Mouse (Mus musculus) right cerebral cortex, postnatal 14 days (tissue): ENCODE results near the gene 4930452B06Rik.

ENCODE experiments used
- DNase-seq: peaks from one replicate; pipeline ENCODE4 v3.0.0; 2022

Gene 4930452B06Rik

GRCm38 (mm10) chr14:8517681-8518080 is 148.4 kb downstream of the 4930452B06Rik start:
- DNase-seq = no peak

- no peak for DNase-seq
These were observed 152.0 kb downstream of the 4930452B06Rik start for GRCm38 (mm10) chr14:8514071-8514470.

DNA sequence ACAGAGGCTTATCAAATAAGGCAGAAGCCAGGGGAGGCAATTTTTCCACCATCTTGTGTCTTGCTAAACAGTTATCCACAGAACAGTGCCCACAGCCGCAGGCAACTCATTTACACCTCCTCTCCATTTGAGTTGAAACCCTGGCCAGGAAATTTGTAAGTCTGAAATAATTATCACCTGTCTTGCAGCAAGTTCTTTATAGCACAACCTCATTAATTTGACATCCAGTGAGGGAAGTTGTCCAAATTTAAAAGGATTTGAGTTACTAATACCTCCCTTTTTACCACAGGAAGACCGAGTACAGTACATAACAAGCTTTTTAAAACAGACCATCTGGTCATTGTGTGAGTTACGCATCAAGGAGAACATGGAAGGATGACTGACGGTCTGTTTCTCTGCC is 154.8 kb downstream of the 4930452B06Rik start:
- no peak for DNase-seq

GRCm38 (mm10) chr14:8510288-8510959 is 155.6 kb downstream of the 4930452B06Rik start:
- DNase-seq = no peak

GRCm38 (mm10) chr14:8508669-8509068 is 157.4 kb downstream of the 4930452B06Rik start:
- no peak for DNase-seq

- DNase-seq = no peak
These were observed 161.8 kb downstream of the 4930452B06Rik start for GRCm38 (mm10) chr14:8504206-8504605.

- no peak for DNase-seq
These were observed 162.7 kb downstream of the 4930452B06Rik start for GRCm38 (mm10) chr14:8503345-8503744.

- DNase-seq = no peak
These were observed 163.5 kb downstream of the 4930452B06Rik start for GRCm38 (mm10) chr14:8502496-8502895.

DNA sequence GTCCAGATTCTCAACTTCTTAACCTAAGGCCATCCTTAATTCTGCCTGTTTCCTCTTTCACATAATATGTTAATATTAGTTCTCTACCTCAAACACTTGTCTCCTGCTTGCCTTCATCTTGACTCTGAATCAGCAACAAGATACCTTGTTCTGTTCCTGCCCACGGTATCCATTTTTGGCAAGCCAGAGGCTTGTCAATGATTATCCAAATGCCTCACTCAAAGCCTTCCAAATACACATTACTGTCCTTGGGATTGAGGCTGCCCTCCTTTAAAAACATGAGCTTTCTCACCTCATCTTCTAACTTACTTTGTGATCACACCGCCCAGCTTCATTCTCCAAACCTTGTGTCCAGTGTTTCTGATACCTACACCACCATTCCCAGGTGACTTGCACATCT is 170.3 kb downstream of the 4930452B06Rik start:
- no peak for DNase-seq

DNA sequence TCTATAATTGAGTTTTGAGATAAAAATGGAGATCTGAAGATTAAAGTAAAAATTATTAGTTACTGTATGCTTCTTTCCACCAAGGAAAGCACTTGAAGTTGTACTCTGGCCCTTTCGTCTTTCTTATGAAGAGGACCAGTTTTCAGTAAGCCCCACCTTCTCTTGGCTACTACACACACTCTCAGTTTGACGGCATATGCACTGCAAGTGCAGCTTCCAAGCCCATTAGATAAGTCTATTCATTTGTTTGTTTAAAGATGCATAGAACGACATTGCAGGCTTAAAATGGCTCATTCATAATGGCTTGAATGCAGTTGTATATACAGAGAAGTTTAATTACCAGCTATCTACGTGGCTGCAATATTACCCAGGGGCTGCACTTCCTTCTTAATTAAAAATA is 171.1 kb downstream of the 4930452B06Rik start:
- DNase-seq = no peak

DNA sequence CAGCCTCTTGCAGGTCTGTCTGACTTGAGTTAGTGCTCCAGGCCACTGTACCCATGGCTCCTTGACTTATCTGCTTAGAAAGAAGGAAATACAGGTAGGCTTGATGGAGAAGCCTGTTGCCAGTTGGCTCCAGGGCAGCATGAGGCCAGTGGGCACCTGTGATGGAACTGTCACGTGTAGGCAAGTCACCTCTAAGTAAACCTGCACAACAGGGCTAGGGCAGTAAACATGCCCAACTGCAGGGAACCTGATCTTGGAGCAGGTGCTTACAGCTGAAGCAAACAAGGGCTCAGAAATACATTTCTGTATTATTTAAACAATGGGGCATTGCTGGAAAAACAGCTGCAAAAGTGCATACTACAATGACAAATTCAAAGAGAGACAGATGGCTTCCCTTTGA is 171.8 kb downstream of the 4930452B06Rik start:
- no peak for DNase-seq

DNA sequence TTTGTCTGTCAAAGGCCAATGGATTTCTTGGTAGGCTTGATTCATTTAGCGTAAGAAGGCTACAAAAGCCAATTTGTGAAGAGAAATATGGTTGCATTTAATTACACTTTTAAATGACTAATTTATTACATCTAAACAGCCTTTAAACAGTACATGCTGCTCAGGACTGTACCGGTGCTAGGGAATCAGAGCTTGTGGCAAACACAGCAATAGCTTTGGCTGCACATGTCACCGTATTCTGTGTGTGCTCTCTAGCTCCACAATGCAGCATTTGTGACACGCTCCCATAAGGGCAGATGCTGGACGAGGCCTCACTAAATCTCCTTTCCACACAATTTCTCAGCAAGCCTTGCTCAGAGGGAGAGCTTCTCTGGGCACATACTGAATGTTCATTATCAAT is 187.9 kb downstream of the 4930452B06Rik start:
- DNase-seq = no peak

DNA sequence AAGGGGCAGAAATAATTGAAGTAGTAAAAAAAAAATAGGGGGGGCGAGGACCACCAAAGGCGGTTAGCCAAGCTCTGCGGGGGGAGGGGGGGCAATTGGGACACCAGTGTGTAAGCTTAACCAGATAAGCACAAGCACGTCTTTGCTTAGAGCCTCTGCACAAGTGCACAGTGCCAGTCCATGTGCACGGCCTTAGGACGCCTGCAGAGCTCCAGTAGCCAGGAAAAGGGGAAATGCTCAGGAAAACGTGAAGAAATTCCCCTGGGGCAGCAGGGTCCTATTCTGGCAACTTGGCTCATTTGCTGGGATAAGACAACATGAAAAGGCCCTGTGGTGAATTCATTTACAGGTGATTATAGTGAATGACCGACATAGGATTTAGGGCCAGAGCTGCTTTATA is 188.7 kb downstream of the 4930452B06Rik start:
- DNase-seq = no peak

- peak; percentile 77 for DNase-seq
These were observed 189.4 kb downstream of the 4930452B06Rik start for GRCm38 (mm10) chr14:8476606-8477005.

DNA sequence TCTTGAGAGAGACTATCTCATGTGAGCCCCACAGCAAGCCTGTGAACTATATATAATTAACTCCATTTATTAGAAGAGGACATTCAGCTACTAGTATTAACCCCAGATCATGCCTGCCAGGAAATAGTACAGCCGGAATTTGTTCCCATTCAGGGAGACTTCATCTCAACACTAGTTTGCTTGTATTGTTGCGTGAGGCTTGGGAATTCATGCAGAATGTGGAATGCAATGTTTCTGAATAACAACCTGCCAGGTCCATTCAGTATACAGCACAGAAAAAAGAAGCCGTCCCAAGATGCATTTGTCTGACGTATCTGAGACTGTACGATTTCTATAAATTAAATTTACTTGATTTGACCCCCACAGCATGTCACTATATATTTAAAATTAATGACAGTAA is 190.2 kb downstream of the 4930452B06Rik start:
- no peak for DNase-seq

GRCm38 (mm10) chr14:8472884-8473283 is 193.2 kb downstream of the 4930452B06Rik start:
- DNase-seq = no peak

DNA sequence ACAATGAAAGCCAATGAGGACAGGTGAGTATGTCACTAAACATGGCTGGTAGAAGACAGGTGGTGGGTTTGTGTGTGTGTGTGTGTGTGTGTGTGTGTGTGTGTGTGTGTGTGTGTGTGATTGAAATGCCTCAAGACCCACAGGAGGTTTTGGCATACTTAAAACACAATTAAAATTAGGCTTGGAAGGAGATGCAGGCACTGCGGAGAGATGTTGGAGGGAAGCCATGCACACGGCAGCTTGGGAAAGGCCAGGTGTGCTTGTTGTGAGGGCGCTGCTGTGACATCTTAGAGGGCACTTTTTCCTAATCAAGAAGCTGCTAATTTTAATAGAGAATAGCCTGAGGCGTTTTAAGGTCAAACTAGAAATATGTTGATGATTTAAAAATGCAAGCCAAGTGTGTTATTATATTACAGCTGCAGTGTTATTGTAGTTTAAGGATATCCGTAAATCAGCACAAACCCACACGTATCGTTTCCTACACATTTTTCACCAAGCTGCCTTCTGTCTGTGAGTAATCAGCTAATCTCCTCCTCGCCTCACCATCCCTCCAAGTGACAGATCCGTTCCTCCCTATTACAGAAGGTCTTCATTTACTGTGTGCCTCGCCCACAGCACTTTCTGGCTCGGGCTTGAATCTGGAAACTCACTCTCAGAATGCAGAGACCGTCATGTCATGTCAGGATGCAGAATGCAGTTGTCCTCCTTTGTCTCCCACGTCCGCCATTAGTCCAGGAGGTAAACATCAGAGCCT is 201.5 kb downstream of the 4930452B06Rik start:
- DNase-seq = no peak

DNA sequence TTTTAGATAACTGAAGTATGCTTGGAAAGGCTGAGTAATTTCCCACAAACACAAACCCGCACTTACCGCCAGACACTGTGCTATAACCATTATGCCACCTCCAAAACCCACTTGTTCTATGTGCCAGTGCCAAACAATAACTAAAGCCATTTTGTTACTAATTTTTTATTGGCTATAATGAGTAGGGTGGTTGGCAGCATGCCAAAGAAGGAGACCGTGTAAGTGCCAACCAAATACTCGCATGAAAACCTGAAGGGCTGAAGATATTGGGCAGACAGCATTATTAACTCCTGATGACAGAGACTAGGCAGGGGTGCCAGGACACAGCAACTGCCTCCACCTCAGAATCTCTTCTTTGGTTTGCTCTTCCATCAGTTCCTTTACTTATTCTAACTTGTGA is 203.1 kb downstream of the 4930452B06Rik start:
- DNase-seq = no peak

GRCm38 (mm10) chr14:8462321-8462909 is 203.6 kb downstream of the 4930452B06Rik start:
- no peak for DNase-seq

DNA sequence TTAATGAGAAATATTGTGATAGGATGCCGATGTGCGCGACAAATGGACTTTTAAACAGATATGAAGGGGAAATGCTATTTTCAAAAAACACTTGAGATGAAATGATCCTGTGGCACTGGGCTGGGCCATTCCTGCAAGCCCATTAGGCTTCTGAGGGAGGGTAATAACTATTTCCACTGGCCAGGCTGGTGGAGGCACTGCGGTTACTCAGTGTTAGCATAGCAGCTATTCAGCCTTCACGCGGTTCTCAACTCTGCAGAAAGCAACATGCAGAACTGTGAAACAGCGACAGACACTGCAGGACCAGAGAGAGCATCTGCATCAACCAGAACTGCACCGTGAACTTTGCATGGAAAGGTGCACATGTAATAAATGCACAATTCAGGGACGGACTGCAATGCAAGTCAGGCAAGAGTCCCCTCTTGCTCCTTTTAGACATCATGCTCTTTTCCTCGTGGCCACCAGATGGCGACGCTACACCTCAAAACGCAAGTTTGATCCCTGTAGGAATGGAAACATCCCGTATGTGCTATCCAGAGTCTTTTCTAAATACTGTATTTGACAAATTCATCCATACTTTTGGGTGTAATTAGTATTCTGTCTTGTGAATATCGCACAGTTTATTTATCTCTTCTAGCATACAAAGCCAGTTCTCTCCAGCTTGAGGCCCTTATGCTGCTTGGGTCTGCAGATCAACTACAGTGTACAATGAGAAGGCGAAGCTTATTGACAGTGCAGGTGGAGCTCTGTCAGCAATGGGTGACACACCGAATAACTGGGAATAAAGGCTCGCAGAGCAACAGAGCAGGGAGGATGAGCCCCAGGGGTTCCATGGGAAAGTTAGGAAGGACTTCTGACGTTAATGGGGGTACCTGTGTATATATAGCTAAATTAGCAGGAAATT is 205.6 kb downstream of the 4930452B06Rik start:
- peak; percentile 73 for DNase-seq

- no peak for DNase-seq
These were observed 206.3 kb downstream of the 4930452B06Rik start for GRCm38 (mm10) chr14:8459759-8460158.

GRCm38 (mm10) chr14:8451117-8451516 is 214.9 kb downstream of the 4930452B06Rik start:
- no peak for DNase-seq

GRCm38 (mm10) chr14:8450342-8450741 is 215.7 kb downstream of the 4930452B06Rik start:
- no peak for DNase-seq
